Mouse (Mus musculus): ENCODE results near the gene Mtfr1l. TPM values are rescaled to one million over a fixed set of nuclear protein-coding genes. Genes with fewer than 3 reads are reported as not detected.

Gene Mtfr1l
- total and polyA plus RNA-seq, 3 experiments, result 52.0 to 88.3 TPM; not detected in 1

GRCm38 (mm10) chr4:134569831-134570230 is 34.6 kb upstream of the Mtfr1l start:
- no peaks in the 10 kb centered on the region for H3K79me2 ChIP-seq (ENCODE audit: control insufficient read depth, insufficient read depth, low read length, poor library complexity)
- H3K27ac ChIP-seq (ENCODE audit: control insufficient read depth, low read depth, low read length), result no peak overlapping the region
- H3K27me3 ChIP-seq (ENCODE audit: control insufficient read depth in 1 of 2, insufficient read depth in 2 of 2, low read length in 2 of 2), result no peaks in the 10 kb centered on the region
- H3K4me3 ChIP-seq (ENCODE audit: control insufficient read depth in 1 of 2, insufficient read depth in 1 of 2, low read depth in 2 of 2, low read length in 2 of 2), result no peak overlapping the region
- H3K9ac ChIP-seq (ENCODE audit: control insufficient read depth, low read depth, low read length, poor library complexity, severe bottlenecking), result no peak overlapping the region
- no peaks in the 10 kb centered on the region for H3K4me1 ChIP-seq (ENCODE audit: control insufficient read depth in 1 of 2, insufficient read depth in 2 of 2, low read length in 2 of 2)
- TF ChIP-seq SMC3 (IDR thresholded peaks at IDR 0.05; ENCODE audit: low read depth, low read length), result no peak
- no peak for TF ChIP-seq KAT2A (conservative IDR thresholded peaks at IDR 0.05; ENCODE audit: low read depth, low read length)
- H3K36me3 ChIP-seq (ENCODE audit: control insufficient read depth in 1 of 2, insufficient read depth in 2 of 2, low read length in 2 of 2), result no peaks in the 10 kb centered on the region
- DNase-seq (ENCODE audit: low read depth, low spot score), result no peak
- H3K9me3 ChIP-seq (replicated peaks; ENCODE audit: insufficient read depth, low read length), result no peaks in the 10 kb centered on the region

- Histone ChIP-seq H3K4me3 (ENCODE audit: control insufficient read depth in 1 of 2, insufficient read depth in 1 of 2, low read depth in 2 of 2, low read length in 2 of 2) (no peak overlapping the region), H3K9ac (ENCODE audit: control insufficient read depth, low read depth, low read length, poor library complexity, severe bottlenecking) (no peak overlapping the region), H3K27ac (ENCODE audit: control insufficient read depth, low read depth, low read length) (no peak overlapping the region), H3K36me3 (ENCODE audit: control insufficient read depth in 1 of 2, insufficient read depth in 2 of 2, low read length in 2 of 2) (no peaks in the 10 kb centered on the region), H3K27me3 (ENCODE audit: control insufficient read depth in 1 of 2, insufficient read depth in 2 of 2, low read length in 2 of 2) (no peaks in the 10 kb centered on the region), H3K79me2 (ENCODE audit: control insufficient read depth, insufficient read depth, low read length, poor library complexity) (no peaks in the 10 kb centered on the region), H3K4me1 (ENCODE audit: control insufficient read depth in 1 of 2, insufficient read depth in 2 of 2, low read length in 2 of 2) (no peaks in the 10 kb centered on the region), H3K9me3 (replicated peaks; ENCODE audit: insufficient read depth, low read length) (no peaks in the 10 kb centered on the region)
- TF ChIP-seq NELFE (IDR thresholded peaks at IDR 0.05; ENCODE audit: low read depth, low read length), result no peak
- TF ChIP-seq ZKSCAN1 (IDR thresholded peaks at IDR 0.05; ENCODE audit: low read depth, low read length), result no peak
- TF ChIP-seq RAD21 (IDR thresholded peaks at IDR 0.05; ENCODE audit: low read depth, low read length), result peak; percentile 47
- TF ChIP-seq CTCF (IDR thresholded peaks at IDR 0.05 in 2 of 3, conservative IDR thresholded peaks at IDR 0.05 in 1 of 3; ENCODE audit: control insufficient read depth in 1 of 3, insufficient read depth in 1 of 3, low read depth in 2 of 3, low read length in 3 of 3, poor library complexity in 1 of 3, severe bottlenecking in 1 of 3), result peak; percentile 65 to 77 (median 69)
- TF ChIP-seq USF2 (IDR thresholded peaks at IDR 0.05; ENCODE audit: borderline replicate concordance in 1 of 2, insufficient read depth in 1 of 2, low read depth in 1 of 2, low read length in 2 of 2), result no peak
- peak; percentile 63 for TF ChIP-seq SMC3 (IDR thresholded peaks at IDR 0.05; ENCODE audit: low read depth, low read length)
- TF ChIP-seq ZC3H11A (IDR thresholded peaks at IDR 0.05; ENCODE audit: low read depth, low read length), result peak; percentile 42; the same call in 1 of the 2 replicates
- no peak for TF ChIP-seq GABPA (IDR thresholded peaks at IDR 0.05; ENCODE audit: low read depth, low read length)
- no peak for TF ChIP-seq BHLHE40 (IDR thresholded peaks at IDR 0.05; ENCODE audit: borderline replicate concordance, low read depth, low read length)
- TF ChIP-seq KAT2A (conservative IDR thresholded peaks at IDR 0.05; ENCODE audit: low read depth, low read length), result no peak
- DNase-seq (ENCODE audit: low read depth, low spot score), result peak; percentile 43
Observed at GRCm38 (mm10) chr4:134569205-134569604, 34.0 kb upstream of the Mtfr1l start.

- H3K27me3 ChIP-seq (ENCODE audit: control insufficient read depth in 1 of 2, insufficient read depth in 2 of 2, low read length in 2 of 2), result no peaks in the 10 kb centered on the region
- no peak overlapping the region for H3K9ac ChIP-seq (ENCODE audit: control insufficient read depth, low read depth, low read length, poor library complexity, severe bottlenecking)
- H3K4me1 ChIP-seq (ENCODE audit: control insufficient read depth in 1 of 2, insufficient read depth in 2 of 2, low read length in 2 of 2), result no peaks in the 10 kb centered on the region
- H3K9me3 ChIP-seq (replicated peaks; ENCODE audit: insufficient read depth, low read length), result no peaks in the 10 kb centered on the region
- no peaks in the 10 kb centered on the region for H3K79me2 ChIP-seq (ENCODE audit: control insufficient read depth, insufficient read depth, low read length, poor library complexity)
- H3K36me3 ChIP-seq (ENCODE audit: control insufficient read depth in 1 of 2, insufficient read depth in 2 of 2, low read length in 2 of 2), result no peaks in the 10 kb centered on the region
- no peak for DNase-seq (ENCODE audit: low read depth, low spot score)
- no peak overlapping the region for H3K4me3 ChIP-seq (ENCODE audit: control insufficient read depth in 1 of 2, insufficient read depth in 1 of 2, low read depth in 2 of 2, low read length in 2 of 2)
- no peak overlapping the region for H3K27ac ChIP-seq (ENCODE audit: control insufficient read depth, low read depth, low read length)
- TF ChIP-seq POLR2A (IDR thresholded peaks at IDR 0.05; ENCODE audit: control insufficient read depth in 1 of 2, insufficient read depth in 1 of 2, low read depth in 1 of 2, low read length in 2 of 2, poor library complexity in 1 of 2), result no peak
- no peak for TF ChIP-seq CHD1 (IDR thresholded peaks at IDR 0.05; ENCODE audit: low read depth, low read length)
- TF ChIP-seq POLR2AphosphoS2 (IDR thresholded peaks at IDR 0.05; ENCODE audit: low read length), result no peak
- no peak for TF ChIP-seq ZKSCAN1 (IDR thresholded peaks at IDR 0.05; ENCODE audit: low read depth, low read length)
- no peak for TF ChIP-seq USF2 (IDR thresholded peaks at IDR 0.05; ENCODE audit: borderline replicate concordance in 1 of 2, insufficient read depth in 1 of 2, low read depth in 1 of 2, low read length in 2 of 2)
- no peak for TF ChIP-seq ELF1 (IDR thresholded peaks at IDR 0.05; ENCODE audit: low read depth, low read length)
- TF ChIP-seq UBTF (IDR thresholded peaks at IDR 0.05; ENCODE audit: borderline replicate concordance, insufficient read depth, low read depth, low read length), result no peak
- TF ChIP-seq ZC3H11A (IDR thresholded peaks at IDR 0.05; ENCODE audit: low read depth, low read length), result no peak
- TF ChIP-seq RCOR1 (IDR thresholded peaks at IDR 0.05; ENCODE audit: low read depth, low read length), result no peak
- no peak for TF ChIP-seq ETS1 (IDR thresholded peaks at IDR 0.05; ENCODE audit: low read depth, low read length)
- no peak for TF ChIP-seq GABPA (IDR thresholded peaks at IDR 0.05; ENCODE audit: low read depth, low read length)
- TF ChIP-seq TBP (IDR thresholded peaks at IDR 0.05; ENCODE audit: low read depth, low read length), result no peak
- no peak for TF ChIP-seq CHD2 (IDR thresholded peaks at IDR 0.05; ENCODE audit: low read length)
- no peak for TF ChIP-seq E2F4 (IDR thresholded peaks at IDR 0.05; ENCODE audit: borderline replicate concordance, low read depth, low read length)
- TF ChIP-seq HCFC1 (IDR thresholded peaks at IDR 0.05; ENCODE audit: low read depth, low read length), result no peak
- no peak for TF ChIP-seq GATA1 (IDR thresholded peaks at IDR 0.05; ENCODE audit: low read depth, low read length)
Observed at GRCm38 (mm10) chr4:134567377-134568226, 32.4 kb upstream of the Mtfr1l start.

All from MEL (cell line).